Mouse (Mus musculus): Measurements from ENCODE around the gene Dolk. TPM values are rescaled to one million over a fixed set of nuclear protein-coding genes. Genes with fewer than 3 reads are reported as not detected.

Dolk gene
- polyA plus RNA-seq, 1 experiment from 2014 or later, result 17.5 TPM

- WGBS (ENCODE audit: insufficient replicate concordance), result 82% methylated on average over 5 of the region's 5 CpGs
- Histone ChIP-seq H3K4me2 (no peak overlapping the region), H3K27ac (no peak overlapping the region), H3K36me3 (peaks cover 95% of the 10 kb centered on the region), H3K9ac (no peak overlapping the region), H3K27me3 (replicated peaks) (no peaks in the 10 kb centered on the region), H3K4me3 (no peak overlapping the region), H3K4me1 (no peaks in the 10 kb centered on the region), H3K9me3 (replicated peaks) (no peaks in the 10 kb centered on the region)
- no peak for ATAC-seq
Measured at GRCm38 (mm10) chr2:30299966-30300365, 13.8 kb upstream of the Dolk start.

GRCm38 (mm10) chr2:30299525-30299924 lies 13.4 kb upstream of the Dolk start:
- 68% methylated on average over 3 of the region's 3 CpGs for WGBS (ENCODE audit: insufficient replicate concordance)
- Histone ChIP-seq H3K4me2 (no peak overlapping the region), H3K27ac (no peak overlapping the region), H3K27me3 (replicated peaks) (no peaks in the 10 kb centered on the region), H3K9me3 (replicated peaks) (no peaks in the 10 kb centered on the region), H3K4me3 (no peak overlapping the region), H3K9ac (no peak overlapping the region), H3K36me3 (peaks cover 93% of the 10 kb centered on the region), H3K4me1 (no peaks in the 10 kb centered on the region)
- no peak for ATAC-seq

- Histone ChIP-seq H3K9ac (peak overlapping the region; percentile 94), H3K9me3 (replicated peaks) (0 out of 2 replicates have a peak, but pooled peaks cover 3% of the 10 kb centered on the region), H3K27me3 (replicated peaks) (no peaks in the 10 kb centered on the region), H3K4me2 (peak overlapping the region; percentile 92), H3K27ac (peak overlapping the region; percentile 84), H3K36me3 (peaks cover 40% of the 10 kb centered on the region), H3K4me1 (peaks cover 42% of the 10 kb centered on the region), H3K4me3 (peak overlapping the region; percentile 91)
- WGBS (ENCODE audit: insufficient replicate concordance), result under 1% methylated on average over 10 of the region's 10 CpGs
- no peak for ATAC-seq
Measured at GRCm38 (mm10) chr2:30287027-30287373, 866 bp upstream of the Dolk start.

DNA sequence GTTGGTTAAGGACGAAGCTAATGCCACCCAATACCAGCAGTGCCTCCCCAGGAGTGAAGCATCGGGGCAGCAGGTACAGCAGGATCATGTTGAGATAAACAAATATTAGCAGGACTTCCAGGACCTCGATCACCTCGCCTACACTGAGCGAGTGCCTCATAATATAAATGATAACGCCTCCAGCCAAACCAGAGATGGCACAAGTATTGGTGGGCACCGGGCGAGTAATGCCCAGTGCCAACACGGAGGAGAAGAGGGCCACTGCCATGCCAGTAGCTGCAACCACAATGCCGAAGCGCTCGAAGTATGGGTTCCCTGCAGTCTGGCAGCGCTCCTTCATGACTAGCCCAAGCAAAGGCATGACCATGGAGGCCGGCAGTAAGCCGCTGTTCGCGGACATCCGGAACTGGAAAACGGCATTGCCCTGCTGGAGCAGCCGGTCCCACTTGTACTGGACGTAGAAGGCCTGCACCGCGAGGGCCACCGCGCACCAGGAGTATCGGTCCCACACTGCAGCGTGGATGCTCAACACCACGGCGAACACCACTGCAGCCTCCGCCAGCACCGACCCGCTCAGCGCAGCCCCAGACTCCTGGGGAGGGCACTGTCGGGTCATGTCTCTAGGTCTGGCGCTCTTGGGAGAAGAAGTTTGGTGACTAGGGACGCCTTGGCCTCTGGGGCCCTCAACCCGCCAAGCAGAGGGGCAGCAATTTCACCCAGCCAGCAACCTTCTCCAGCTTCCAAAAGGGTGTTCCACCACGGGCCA lies 535 bp downstream of the Dolk start:
- peak; percentile 59 for ATAC-seq
- peak overlapping the region; percentile 92 for H3K4me2 ChIP-seq
- H3K4me3 ChIP-seq, result peak overlapping the region; percentile 91
- peak overlapping the region; percentile 94 for H3K9ac ChIP-seq
- H3K27me3 ChIP-seq (replicated peaks), result no peaks in the 10 kb centered on the region
- H3K27ac ChIP-seq, result peak overlapping the region; percentile 55
- 0 out of 2 replicates have a peak, but pooled peaks cover 3% of the 10 kb centered on the region for H3K9me3 ChIP-seq (replicated peaks)
- H3K4me1 ChIP-seq, result peaks cover 40% of the 10 kb centered on the region
- WGBS (ENCODE audit: insufficient replicate concordance), result 11% methylated on average over 38 of the region's 38 CpGs
- H3K36me3 ChIP-seq, result peaks cover 34% of the 10 kb centered on the region

- H3K9me3 ChIP-seq (replicated peaks), result 0 out of 2 replicates have a peak, but pooled peaks cover 3% of the 10 kb centered on the region
- peaks cover 35% of the 10 kb centered on the region for H3K4me1 ChIP-seq
- peak overlapping the region; percentile 94 for H3K9ac ChIP-seq
- no peaks in the 10 kb centered on the region for H3K27me3 ChIP-seq (replicated peaks)
- no peak for ATAC-seq
- peak overlapping the region; percentile 92 for H3K4me2 ChIP-seq
- H3K27ac ChIP-seq, result no peak overlapping the region
- peaks cover 33% of the 10 kb centered on the region for H3K36me3 ChIP-seq
- H3K4me3 ChIP-seq, result peak overlapping the region; percentile 91
- WGBS (ENCODE audit: insufficient replicate concordance), result 72% methylated on average over 5 of the region's 5 CpGs
Measured at GRCm38 (mm10) chr2:30285004-30285403, 1.1 kb downstream of the Dolk start.

DNA sequence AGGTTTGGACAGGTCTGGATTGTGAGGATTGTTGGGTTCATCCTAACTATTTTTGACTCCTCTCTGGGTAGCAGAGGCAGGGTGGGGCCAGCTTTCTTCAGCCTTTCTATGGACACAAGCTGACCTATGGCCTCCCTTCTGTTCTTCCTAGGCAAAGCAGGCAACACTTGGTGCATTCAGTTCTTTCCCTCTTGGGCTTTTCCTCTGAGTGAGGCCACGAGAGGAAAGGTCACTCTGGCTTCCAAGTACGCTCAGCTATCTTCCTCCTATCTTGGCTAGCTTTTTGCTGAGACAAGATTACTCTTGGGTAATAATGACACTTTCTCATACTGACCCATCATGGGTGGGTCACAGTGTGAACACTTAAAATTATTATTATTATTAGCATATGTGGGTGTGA lies 2.9 kb downstream of the Dolk start:
- Histone ChIP-seq H3K4me3 (no peak overlapping the region), H3K9ac (no peak overlapping the region), H3K27ac (no peak overlapping the region), H3K27me3 (replicated peaks) (no peaks in the 10 kb centered on the region), H3K9me3 (replicated peaks) (0 out of 2 replicates have a peak, but pooled peaks cover under 1% of the 10 kb centered on the region), H3K4me1 (peaks cover 29% of the 10 kb centered on the region), H3K36me3 (peaks cover 24% of the 10 kb centered on the region), H3K4me2 (no peak overlapping the region)
- WGBS (ENCODE audit: insufficient replicate concordance), result 85% methylated on average over 2 of the region's 2 CpGs
- ATAC-seq, result no peak

DNA sequence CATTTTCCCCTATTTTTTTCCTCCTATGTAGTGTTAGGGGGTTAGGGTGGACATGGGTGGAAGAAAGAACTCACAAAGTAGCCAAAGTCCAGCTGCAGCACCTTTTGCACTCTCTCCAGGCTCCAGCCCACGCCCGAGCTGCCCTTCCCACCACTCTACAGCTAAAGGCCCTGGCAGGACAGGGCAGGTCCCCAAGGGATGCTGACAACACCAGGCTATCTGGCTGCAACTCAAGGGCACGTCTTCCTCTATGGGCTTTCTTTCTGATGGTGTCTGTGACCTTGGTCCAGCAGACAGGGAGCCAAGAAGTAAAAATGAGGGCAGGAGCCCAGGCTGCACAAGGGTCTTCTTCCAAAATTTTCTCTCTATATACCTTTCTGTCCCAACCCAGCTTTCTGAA lies 4.5 kb downstream of the Dolk start:
- Histone ChIP-seq H3K36me3 (peaks cover 28% of the 10 kb centered on the region), H3K9ac (no peak overlapping the region), H3K4me1 (peaks cover 15% of the 10 kb centered on the region), H3K9me3 (replicated peaks) (no peaks in the 10 kb centered on the region), H3K4me2 (no peak overlapping the region), H3K4me3 (no peak overlapping the region), H3K27me3 (replicated peaks) (no peaks in the 10 kb centered on the region), H3K27ac (no peak overlapping the region; the same call in 1 of the 2 replicates)
- 62% methylated on average over 3 of the region's 3 CpGs for WGBS (ENCODE audit: insufficient replicate concordance)
- ATAC-seq, result no peak

DNA sequence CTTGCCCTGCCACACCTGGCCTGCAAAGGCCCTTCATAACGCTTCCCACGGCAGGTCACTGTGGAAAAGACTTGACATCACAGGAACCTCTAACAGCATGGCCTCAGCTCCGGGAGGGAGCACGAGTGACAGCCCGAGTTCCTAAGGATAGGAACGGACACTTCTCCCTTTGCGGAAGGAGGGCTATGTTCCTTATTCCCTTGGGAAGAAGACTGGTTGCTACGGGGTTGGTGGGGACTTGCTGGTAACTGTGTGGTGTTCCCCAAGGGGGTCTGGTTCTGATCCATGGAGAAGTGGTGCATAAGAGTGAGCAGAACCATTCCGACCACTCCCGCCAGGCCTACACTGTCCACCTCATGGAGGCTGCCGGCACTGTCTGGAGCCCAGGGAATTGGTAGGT lies 5.4 kb downstream of the Dolk start, which contains the start of gene Gm28038:
Gene Gm28038 (plus strand): TSS at position 301 of the 400 bp plus-strand sequence.
- Histone ChIP-seq H3K4me3 (no peak within 1 kb of the TSS), H3K36me3 (peaks cover 28% of the 10 kb centered on the region), H3K9ac (no peak within 1 kb of the TSS), H3K9me3 (replicated peaks) (no peaks in the 10 kb centered on the region), H3K4me1 (peaks cover 15% of the 10 kb centered on the region), H3K27me3 (replicated peaks) (no peaks in the 10 kb centered on the region), H3K27ac (no peak within 1 kb of the TSS; the same call in 1 of the 2 replicates), H3K4me2 (no peak within 1 kb of the TSS)
- WGBS (ENCODE audit: insufficient replicate concordance), result 79% methylated on average over 11 of the region's 11 CpGs
- ATAC-seq, result no peak

DNA sequence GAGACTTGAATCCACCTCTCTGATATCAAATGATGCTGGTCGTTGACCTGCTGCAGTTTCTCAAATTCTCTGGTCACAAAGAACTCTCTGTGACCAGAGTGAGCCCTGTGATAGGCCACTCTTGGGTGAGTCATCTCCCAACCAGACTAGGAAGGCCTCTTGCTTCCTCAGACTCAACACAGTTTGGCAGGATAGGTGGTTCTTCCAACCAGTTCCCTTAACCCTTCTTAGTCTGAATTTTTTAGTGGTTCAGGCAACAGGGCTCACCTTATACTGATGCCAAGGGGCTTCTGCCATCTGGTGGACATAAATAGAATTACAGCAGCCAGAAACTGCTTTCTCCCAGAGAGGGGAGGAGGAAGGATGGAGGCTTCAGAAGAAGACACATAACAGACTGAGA lies 16.0 kb downstream of the Dolk start:
- 12% methylated on average over 1 of the region's 1 CpGs for WGBS (ENCODE audit: insufficient replicate concordance)

DNA sequence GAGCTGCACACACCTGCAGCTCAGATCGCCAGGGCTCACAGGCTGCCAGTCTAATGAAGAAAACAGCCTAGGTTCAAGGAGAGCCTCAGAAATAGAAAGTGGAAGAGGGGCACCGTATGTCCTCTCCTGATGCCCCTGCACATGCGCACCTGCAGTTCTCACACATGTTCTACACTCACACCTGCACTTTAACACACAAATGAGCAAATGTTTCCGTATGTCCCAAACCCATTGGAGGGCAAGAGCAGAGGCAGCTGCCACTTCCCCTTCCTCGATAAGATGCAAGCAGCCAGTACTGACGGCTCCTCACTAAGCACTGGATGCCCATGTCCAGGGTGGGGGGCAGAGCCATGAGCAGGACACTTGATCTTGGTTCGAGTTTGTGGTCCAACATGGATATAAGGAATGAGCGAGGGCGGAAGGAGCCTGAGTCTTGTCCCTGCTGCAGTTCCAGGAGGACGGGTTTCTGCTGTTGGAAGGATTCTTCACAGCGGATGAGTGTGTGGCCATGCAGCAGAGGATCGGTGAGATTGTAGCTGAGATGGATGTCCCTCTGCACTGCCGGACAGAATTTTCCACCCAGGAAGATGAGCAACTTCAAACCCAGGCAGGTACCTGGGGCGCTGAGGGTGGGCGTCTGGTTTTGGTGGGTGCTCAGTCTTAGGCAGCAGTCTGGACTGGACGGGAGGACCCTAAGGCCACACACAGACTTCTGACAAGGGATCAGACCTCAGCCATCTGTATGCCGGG lies 16.7 kb downstream of the Dolk start:
- H3K4me1 ChIP-seq, result peaks cover 34% of the 10 kb centered on the region
- ATAC-seq, result no peak
- H3K27me3 ChIP-seq (replicated peaks), result no peaks in the 10 kb centered on the region
- no peak overlapping the region for H3K27ac ChIP-seq
- no peak overlapping the region for H3K9ac ChIP-seq
- no peak overlapping the region for H3K4me3 ChIP-seq
- H3K9me3 ChIP-seq (replicated peaks), result no peaks in the 10 kb centered on the region
- peaks cover 12% of the 10 kb centered on the region for H3K36me3 ChIP-seq
- no peak overlapping the region for H3K4me2 ChIP-seq
- 68% methylated on average over 17 of the region's 17 CpGs for WGBS (ENCODE audit: insufficient replicate concordance)

More for the DNA sequence above, 16.0 kb downstream of the Dolk start:
- no peaks in the 10 kb centered on the region for H3K9me3 ChIP-seq (replicated peaks)
- H3K27ac ChIP-seq, result no peak overlapping the region
- H3K36me3 ChIP-seq, result peaks cover 5% of the 10 kb centered on the region; the same call in 1 of the 2 replicates
- H3K9ac ChIP-seq, result no peak overlapping the region
- H3K4me2 ChIP-seq, result no peak overlapping the region
- ATAC-seq, result peak; percentile 55; the same call in 1 of the 2 replicates
- no peak overlapping the region for H3K4me3 ChIP-seq
- peaks cover 29% of the 10 kb centered on the region for H3K4me1 ChIP-seq
- no peaks in the 10 kb centered on the region for H3K27me3 ChIP-seq (replicated peaks)

DNA sequence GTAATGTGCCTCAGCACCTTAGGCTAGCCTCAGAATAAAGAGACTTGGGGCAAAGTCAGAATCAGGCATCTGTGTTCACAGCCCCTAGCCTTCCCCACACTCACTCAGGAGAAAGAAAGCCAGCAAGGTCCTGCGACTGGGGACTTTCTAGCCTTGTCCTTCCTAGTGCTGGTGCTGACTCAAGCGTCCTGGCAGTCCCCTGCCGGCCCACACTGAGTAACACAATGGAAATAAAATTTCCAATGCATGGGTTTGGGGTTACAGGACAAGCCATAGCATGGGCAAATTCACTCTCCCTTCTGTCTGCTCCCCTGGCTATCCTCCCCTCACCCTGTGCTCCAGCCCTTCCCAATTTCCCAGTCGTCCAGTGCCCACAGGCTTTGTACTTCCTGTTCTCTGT lies 17.8 kb downstream of the Dolk start:
- peak overlapping the region; percentile 53 for H3K27ac ChIP-seq
- ATAC-seq, result no peak
- H3K4me2 ChIP-seq, result no peak overlapping the region
- 55% methylated on average over 4 of the region's 4 CpGs for WGBS (ENCODE audit: insufficient replicate concordance)
- H3K36me3 ChIP-seq, result peaks cover 22% of the 10 kb centered on the region
- no peaks in the 10 kb centered on the region for H3K9me3 ChIP-seq (replicated peaks)
- H3K27me3 ChIP-seq (replicated peaks), result no peaks in the 10 kb centered on the region
- no peak overlapping the region for H3K4me3 ChIP-seq
- no peak overlapping the region for H3K9ac ChIP-seq
- peaks cover 34% of the 10 kb centered on the region for H3K4me1 ChIP-seq

- no peak overlapping the region for H3K4me3 ChIP-seq
- no peaks in the 10 kb centered on the region for H3K27me3 ChIP-seq (replicated peaks)
- no peak for ATAC-seq
- H3K36me3 ChIP-seq, result peaks cover 30% of the 10 kb centered on the region
- H3K27ac ChIP-seq, result peak overlapping the region; percentile 72
- H3K4me1 ChIP-seq, result peaks cover 34% of the 10 kb centered on the region
- H3K9me3 ChIP-seq (replicated peaks), result no peaks in the 10 kb centered on the region
- no peak overlapping the region for H3K9ac ChIP-seq
- H3K4me2 ChIP-seq, result 0 out of 2 replicates have a peak overlapping the region, but pooled peaks have one; percentile 40
- 86% methylated on average over 2 of the region's 2 CpGs for WGBS (ENCODE audit: insufficient replicate concordance)
Measured at GRCm38 (mm10) chr2:30267466-30267865, 18.7 kb downstream of the Dolk start.

All from liver, embryonic 12.5 days (tissue).